In the genomic region with DNA sequence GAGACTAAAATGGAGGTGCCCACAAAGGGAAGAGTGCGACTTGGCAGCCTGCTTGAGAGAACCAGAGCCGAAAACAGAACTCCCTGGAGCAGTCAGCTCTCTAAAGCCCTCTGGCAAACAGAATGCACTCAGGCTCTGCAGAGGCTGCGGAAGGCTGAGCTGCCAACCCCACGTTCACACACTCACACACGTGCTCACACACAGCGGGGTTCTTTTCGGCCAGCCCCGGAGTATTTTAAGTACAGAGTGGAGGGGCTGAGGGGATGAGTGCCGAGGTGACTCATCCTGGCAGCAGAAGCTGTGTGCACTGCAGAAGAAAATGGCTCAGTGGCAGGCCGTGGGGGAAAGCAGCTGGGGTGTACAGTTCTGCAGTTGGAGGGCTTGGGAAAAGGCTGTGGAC, we compare ENCODE assay signal across 9 mouse cellular contexts. TPM values are rescaled to one million over a fixed set of nuclear protein-coding genes. Genes with fewer than 3 reads are reported as not detected.
DNase-seq lines count a peak whose midpoint lies in the region; ATAC-seq and TF ChIP-seq lines count a peak whose summit lies in the region.
"Had no signal": no experiment of that assay in that cellular context is flagged by ENCODE, and none has a peak within 500 bp of the region (broad histone marks: within the 10 kb centered on the region; RNA-seq: fewer than 3 reads in every experiment).

No protein-coding gene starts in this region.

- no peak overlapping the region for H3K4me3 ChIP-seq in C2C12 (ENCODE audit: insufficient read depth, poor library complexity, severe bottlenecking)
- H3K4me3 ChIP-seq: liver, embryonic 13.5 days had no signal

- intact Hi-C loops in heart, postnatal 36 days (cut with DNase I): loop anchor here (10.0 kb wide), 1 partner anchor 223 kb away; no protein-coding TSS in a partner anchor

- no peak for TF ChIP-seq CTCF in C2C12 (IDR thresholded peaks at IDR 0.05; ENCODE audit: control insufficient read depth, insufficient read depth, insufficient read length)

- peaks cover under 1% of the 10 kb centered on the region for H3K79me2 ChIP-seq in C2C12 (ENCODE audit: control insufficient read depth, insufficient read depth)

- no peaks in the 10 kb centered on the region for H3K36me3 ChIP-seq in C2C12 (ENCODE audit: control insufficient read depth, insufficient read depth)
- H3K36me3 ChIP-seq: liver, embryonic 13.5 days had no signal

- no peak for ATAC-seq in activated CD4-positive, CD25-positive, alpha-beta regulatory T cell, adult 4 months

- peak; percentile 55 for DNase-seq in adrenal gland, adult 8-10 months
- DNase-seq in frontal cortex, postnatal 14 days (ENCODE audit: low spot score in 2 of 2): peak; percentile 74 to 85
- DNase-seq in heart, postnatal 36 days: peak; percentile 55 to 65
- peak; percentile 71 to 75 for DNase-seq in layer of hippocampus, postnatal 36 days
- peak; percentile 31 to 45 for DNase-seq in natural killer cell, adult 2 months (ENCODE audit: low spot score in 2 of 2)
- no peak for DNase-seq in embryo, embryonic 9.5 days (ENCODE audit: extremely low spot score)
- DNase-seq: liver, embryonic 13.5 days had no signal

- H3K79me3 ChIP-seq in C2C12 (ENCODE audit: low read depth): peaks cover 1% of the 10 kb centered on the region

- H3ac ChIP-seq in C2C12 (ENCODE audit: control insufficient read depth, insufficient read length, low read depth): no peak overlapping the region

- no peaks in the 10 kb centered on the region for H3K27me3 ChIP-seq in C2C12 (ENCODE audit: control insufficient read depth, insufficient read depth, insufficient read length)

TF ChIP-seq in C2C12, 6 proteins besides CTCF, POLR2A, EP300 and RAD21:
- no peak for TF ChIP-seq MYOD1 (IDR thresholded peaks at IDR 0.05; ENCODE audit: control insufficient read depth, insufficient read length, low read depth)
- no peak for TF ChIP-seq CEBPB (IDR thresholded peaks at IDR 0.05; ENCODE audit: low read depth)
- no peak for TF ChIP-seq MAX (IDR thresholded peaks at IDR 0.05)
- peak; percentile 3 for TF ChIP-seq FOSL1 (IDR thresholded peaks at IDR 0.05; ENCODE audit: insufficient read depth, low read length, poor library complexity, severe bottlenecking)

RNA-seq across cellular contexts. Expression of gene Atp1b1, which starts 3.6 kb away (rescaled TPM):
- 13.6 TPM for polyA plus RNA-seq in C2C12 (2012; fragmentation: generic; extraction: Trizol)
- total RNA-seq in adrenal gland, adult 8-10 months (2022): 100 to 1,000 TPM in 1 of 4 experiments, 10 to 100 TPM in 3; 72.9 to 103 (median 83.7) TPM
- total RNA-seq in heart, postnatal 36 days (2021): 100 to 1,000 TPM; 382 to 399 TPM
- total RNA-seq in layer of hippocampus, postnatal 36 days (2021): 1,000 to 10,000 TPM; 1,962 to 1,976 TPM
- polyA plus RNA-seq in activated CD4-positive, CD25-positive, alpha-beta regulatory T cell, adult 4 months (2017; shearing (Covaris generic)): 1 to 10 TPM; 1.7 to 2.2 TPM

Comparison
In these comparisons a context has a peak if more than half of its experiments do, and no peak if none do; other contexts are left out.
1. RNA of gene Atp1b1, which starts 3.6 kb away (total RNA-seq): 1,962 to 1,976 TPM in layer of hippocampus, postnatal 36 days; 382 to 399 TPM in heart, postnatal 36 days and 72.9 to 103 TPM in adrenal gland, adult 8-10 months; every median in the first group is over 4 times any median in the second.